Mouse (Mus musculus): Measurements from ENCODE around the gene Gm44511.

DNA sequence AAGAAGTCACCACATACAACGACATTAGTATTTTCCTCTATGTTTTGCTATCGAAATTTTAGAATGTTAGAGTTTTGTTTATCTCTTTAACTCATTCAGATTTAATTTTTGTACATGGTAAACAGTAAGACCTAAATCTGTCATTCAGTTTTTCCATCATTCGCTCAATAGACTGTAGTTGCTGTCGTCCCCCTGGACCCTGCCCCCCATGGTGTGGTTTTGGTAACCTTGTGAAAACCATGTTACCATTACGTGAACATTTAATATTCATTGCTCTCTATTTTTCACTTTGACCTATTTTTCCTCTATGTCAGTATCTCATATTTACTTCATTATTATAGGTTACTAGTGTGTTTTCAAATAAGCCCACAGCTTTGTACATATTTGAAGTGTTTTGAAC, 61.5 kb downstream of the Gm44511 start:
- no peak for TF ChIP-seq CTCF (IDR thresholded peaks at IDR 0.05; ENCODE audit: borderline replicate concordance, extremely low read depth, insufficient read depth, insufficient read length)
- TF ChIP-seq POLR2A (IDR thresholded peaks at IDR 0.05; ENCODE audit: borderline replicate concordance, extremely low read depth, insufficient read depth, insufficient read length, poor library complexity, severe bottlenecking): no peak

All from brain, embryonic 14.5 days (tissue).